In the genomic region with DNA sequence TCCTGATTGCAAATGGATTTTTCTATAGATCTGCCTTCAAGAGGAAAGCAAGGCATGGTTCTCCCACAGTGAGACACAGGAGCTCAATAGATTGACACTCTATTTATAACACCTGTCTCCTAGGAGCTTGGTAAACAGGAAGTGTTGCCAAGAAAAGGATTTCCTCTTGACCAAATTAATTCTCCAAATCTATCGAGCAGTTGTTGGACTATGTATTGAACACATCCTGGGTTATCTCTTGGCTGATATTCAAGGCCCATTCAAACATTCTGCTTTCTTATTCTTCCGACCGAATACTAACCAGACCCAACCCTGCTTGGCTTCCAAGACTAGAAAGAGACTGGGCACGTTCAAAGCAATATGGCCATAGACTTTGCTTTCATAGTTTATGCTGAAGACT, we compare ENCODE assay signal across 22 mouse cellular contexts. TPM values are rescaled to one million over a fixed set of nuclear protein-coding genes. Genes with fewer than 3 reads are reported as not detected.
DNase-seq lines count a peak whose midpoint lies in the region; TF ChIP-seq lines count a peak whose summit lies in the region.
"Had no signal": no experiment of that assay in that cellular context is flagged by ENCODE, and none has a peak within 500 bp of the region (broad histone marks: within the 10 kb centered on the region; RNA-seq: fewer than 3 reads in every experiment).

No protein-coding gene starts in this region.

- H3K4me3 ChIP-seq in kidney, adult 2 months (ENCODE audit: insufficient read depth, low read depth, low read length): no peak overlapping the region
- H3K4me3 ChIP-seq in small intestine, adult 2 months (ENCODE audit: low read depth, low read length): no peak overlapping the region
- H3K4me3 ChIP-seq: embryonic facial prominence, embryonic 12.5 days; embryonic facial prominence, embryonic 15.5 days; forebrain, embryonic 13.5 days; hindbrain, embryonic 10.5 days; hindbrain, embryonic 13.5 days; intestine, embryonic 15.5 days had no signal

- 70% methylated on average over 4 of the region's 4 CpGs for WGBS in kidney, adult 2 months
- 12% methylated on average over 4 of the region's 4 CpGs for WGBS in small intestine, adult 2 months

- H3K4me1 ChIP-seq in kidney, adult 2 months (ENCODE audit: control insufficient read depth, insufficient read depth, low read length): no peaks in the 10 kb centered on the region
- peaks cover 2% of the 10 kb centered on the region; the same call in 1 of the 2 replicates for H3K4me1 ChIP-seq in small intestine, adult 2 months (ENCODE audit: control insufficient read depth, insufficient read depth, insufficient read length, low read length)
- H3K4me1 ChIP-seq: embryonic facial prominence, embryonic 12.5 days; forebrain, embryonic 13.5 days; hindbrain, embryonic 10.5 days; hindbrain, embryonic 13.5 days; intestine, embryonic 15.5 days had no signal

- no peak for TF ChIP-seq CTCF in kidney, adult 2 months (conservative IDR thresholded peaks at IDR 0.05; ENCODE audit: insufficient read depth, insufficient read length, low read depth, low read length)
- TF ChIP-seq CTCF in small intestine, adult 2 months (IDR thresholded peaks at IDR 0.05; ENCODE audit: extremely low read depth, insufficient read length, insufficient replicate concordance, low read depth, low read length): no peak

- peak; percentile 13 to 36 for DNase-seq in heart, adult 18-20 months
- no peak for DNase-seq in heart, postnatal 4 days
- DNase-seq in heart, adult 9 months (ENCODE audit: low spot score in 2 of 2): peak; percentile 41 to 65
- DNase-seq in heart, postnatal 36 days: no peak
- peak; percentile 21 for DNase-seq in kidney, adult 2 months
- DNase-seq in kidney, adult 8-10 months: no peak
- DNase-seq in right cerebral cortex, adult 2 months (ENCODE audit: low spot score in 2 of 2): no peak
- DNase-seq: adrenal gland, adult 2 months; adrenal gland, postnatal 14 days; cerebellum, adult 11 months; cerebellum, adult 2 months; cerebellum, adult 9-11 months; cerebellum, postnatal 25 days; gastrocnemius, postnatal 14 days; kidney, adult 11 months had no signal

- H3K27ac ChIP-seq in kidney, adult 2 months (ENCODE audit: insufficient read depth, low read depth, low read length): no peak overlapping the region
- H3K27ac ChIP-seq in small intestine, adult 2 months (ENCODE audit: insufficient read depth, low read depth, low read length): peak overlapping the region; percentile 13
- H3K27ac ChIP-seq: embryonic facial prominence, embryonic 12.5 days; embryonic facial prominence, embryonic 15.5 days; forebrain, embryonic 13.5 days; hindbrain, embryonic 10.5 days; hindbrain, embryonic 13.5 days; intestine, embryonic 15.5 days had no signal

- no peaks in the 10 kb centered on the region for H3K27me3 ChIP-seq in kidney, adult 2 months (replicated peaks; ENCODE audit: control insufficient read depth, insufficient read depth, low read length)
- no peaks in the 10 kb centered on the region for H3K27me3 ChIP-seq in small intestine, adult 2 months (ENCODE audit: control insufficient read depth, insufficient read depth, low read length)
- H3K27me3 ChIP-seq: embryonic facial prominence, embryonic 12.5 days; embryonic facial prominence, embryonic 15.5 days; forebrain, embryonic 13.5 days; hindbrain, embryonic 13.5 days; intestine, embryonic 15.5 days had no signal

- H3K36me3 ChIP-seq in kidney, adult 2 months (ENCODE audit: control insufficient read depth, insufficient read depth, low read length): no peaks in the 10 kb centered on the region
- no peaks in the 10 kb centered on the region for H3K36me3 ChIP-seq in small intestine, adult 2 months (ENCODE audit: control insufficient read depth, insufficient read depth, low read length)
- H3K36me3 ChIP-seq: embryonic facial prominence, embryonic 12.5 days; embryonic facial prominence, embryonic 15.5 days; hindbrain, embryonic 10.5 days; hindbrain, embryonic 13.5 days; intestine, embryonic 15.5 days had no signal

- intact Hi-C loops in heart, postnatal 36 days (cut with DNase I): loop anchor here (2.0 to 10.0 kb wide), 3 partner anchors 64 to 230 kb away; a partner anchor contains a TSS

- TF ChIP-seq POLR2A in kidney, adult 2 months (IDR thresholded peaks at IDR 0.05; ENCODE audit: low read depth, low read length): no peak
- TF ChIP-seq POLR2A in small intestine, adult 2 months (IDR thresholded peaks at IDR 0.05; ENCODE audit: low read depth, low read length): no peak

RNA-seq across cellular contexts. Expression of a gene that starts 2.7 kb away (rescaled TPM):
- 1 to 10 TPM; 5.8 to 9.5 TPM for total RNA-seq in heart, adult 18-20 months (2021)
- 10 to 100 TPM; 26.6 to 30.4 TPM for total RNA-seq in heart, postnatal 4 days (2021)
- 1 to 10 TPM; 8.6 to 9.6 TPM for total RNA-seq in heart, postnatal 36 days (2021)
- polyA plus RNA-seq in kidney, adult 2 months (2012; rRNA removed): 2.5 and 2.8 TPM in 2 replicates
- 1.7 and 3.0 TPM in 2 replicates for polyA plus RNA-seq in small intestine, adult 2 months (2012; rRNA removed)

Comparison
In these comparisons a context has a peak if more than half of its experiments do, and no peak if none do; other contexts are left out.
1. DNase-seq: peak in heart, adult 18-20 months (2 of 2), heart, adult 9 months (2 of 2) and kidney, adult 2 months (single experiment); none in heart, postnatal 4 days (single experiment), heart, postnatal 36 days (0 of 2), kidney, adult 8-10 months (0 of 2) and right cerebral cortex, adult 2 months (0 of 2).